Mouse (Mus musculus): ENCODE measurements around the gene Nes.

DNA sequence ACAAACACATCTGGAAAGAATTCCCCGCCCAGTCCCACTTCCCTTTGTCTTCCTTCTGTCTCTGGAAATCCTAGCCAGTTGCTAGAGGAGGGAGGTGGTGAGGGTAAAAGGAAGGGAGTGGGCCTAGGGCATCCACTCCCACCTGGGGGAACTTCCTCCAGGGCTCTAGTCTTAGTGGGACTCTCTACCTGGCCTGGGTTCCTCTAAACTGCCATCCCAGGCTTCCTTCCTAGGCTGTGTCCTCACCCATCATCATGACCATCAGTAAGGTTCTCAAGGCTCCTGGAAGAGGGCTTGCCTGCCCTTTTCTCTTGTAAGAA, 24.4 kb upstream of the Nes start:
- no peak for TF ChIP-seq CTCF (IDR thresholded peaks at IDR 0.05; ENCODE audit: insufficient read depth, low read length)
- TF ChIP-seq POLR2A (IDR thresholded peaks at IDR 0.05; ENCODE audit: borderline replicate concordance, extremely low read depth, low read depth, low read length): no peak
